Mouse (Mus musculus) hindbrain, embryonic 12.5 days (tissue): ENCODE data around the gene Foxd1. TPM values are rescaled to one million over a fixed set of nuclear protein-coding genes. Genes with fewer than 3 reads are reported as not detected.

ENCODE experiments used
- ATAC-seq: fragments of 200-750 bp; cut with Nextera tagmentation; 2 replicates; pipeline ENCODE4 v1.8.0; 2017; ENCODE audit warnings: moderate TSS enrichment; ENCODE audit not compliant: low FRiP score
- H3K27ac ChIP-seq: fragments of 300-500 bp; sonication (generic); 2 replicates; pipeline ENCODE4 v1.5.1; 2016; ENCODE audit warnings: mild to moderate bottlenecking
- H3K27me3 ChIP-seq: fragments of 300-500 bp; sonication (generic); 2 replicates; pipeline ENCODE4 v1.6.1; 2016; ENCODE audit warnings: mild to moderate bottlenecking
- H3K36me3 ChIP-seq: fragments of 300-500 bp; sonication (generic); 2 replicates; pipeline ENCODE4 v1.6.1; 2016; ENCODE audit warnings: mild to moderate bottlenecking
- H3K4me1 ChIP-seq: fragments of 300-500 bp; sonication (generic); 2 replicates; pipeline ENCODE4 v1.6.1; 2016
- H3K4me2 ChIP-seq: fragments of 300-500 bp; sonication (generic); replicated peaks from 2 replicates; pipeline ENCODE4 v1.6.1; 2016; ENCODE audit warnings: mild to moderate bottlenecking
- H3K4me3 ChIP-seq: fragments of 300-500 bp; sonication (generic); 2 replicates; pipeline ENCODE4 v1.5.1; 2016; ENCODE audit warnings: mild to moderate bottlenecking
- H3K9ac ChIP-seq: fragments of 300-500 bp; sonication (generic); 2 replicates; pipeline ENCODE4 v1.6.1; 2016; ENCODE audit warnings: mild to moderate bottlenecking, moderate library complexity
- H3K9me3 ChIP-seq: fragments of 300-500 bp; sonication (generic); replicated peaks from 2 replicates; pipeline ENCODE4 v1.6.1; 2016; ENCODE audit warnings: mild to moderate bottlenecking
- WGBS: fragments of 180-500 bp; shearing (Covaris S2); methylation state at CpG from one replicate; pipeline ENCODE4 v1.1.7; 2016; 5-methylcytosine and 5-hydroxymethylcytosine counted together
- polyA plus RNA-seq: library from polyadenylated mRNA; unstranded; fragments of >200 nt; fragmentation: Nextera tagmentation; extraction: Ambion mirVana; gene quantifications from 2 replicates; pipeline ENCODE4 v1.2.1, GENCODE M21; 2016

Gene Foxd1
- polyA plus RNA-seq, 1 experiment from 2014 or later = 7.0 TPM

DNA sequence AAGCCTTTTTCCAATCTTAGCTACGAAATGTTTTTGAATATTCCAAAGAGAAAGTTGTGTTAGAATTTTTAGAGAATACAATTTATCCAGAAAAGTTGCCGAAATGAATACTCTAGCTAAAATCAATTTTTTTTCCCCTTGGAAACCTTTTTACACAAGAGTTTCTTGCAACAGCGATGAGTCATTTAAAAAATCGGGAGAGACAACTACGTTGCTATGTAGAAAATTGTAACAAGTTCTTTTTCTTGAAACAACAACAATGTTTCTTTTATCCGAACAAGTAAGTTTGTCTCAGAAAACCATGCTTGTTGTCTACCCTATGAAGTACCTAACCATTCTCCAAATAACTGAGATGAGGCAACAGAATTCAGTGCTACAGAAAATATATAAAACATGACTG is 36.1 kb upstream of the Foxd1 start:
- Histone ChIP-seq H3K36me3 (peaks cover 11% of the 10 kb centered on the region; the same call in 1 of the 2 replicates), H3K27me3 (no peaks in the 10 kb centered on the region), H3K9me3 (no peaks in the 10 kb centered on the region), H3K4me3 (no peak overlapping the region), H3K4me2 (peak overlapping the region; percentile 63), H3K4me1 (peaks cover 12% of the 10 kb centered on the region), H3K27ac (no peak overlapping the region), H3K9ac (no peak overlapping the region)
- ATAC-seq = no peak
- WGBS = 90% methylated on average over 6 of the region's 6 CpGs

- ATAC-seq = no peak
- Histone ChIP-seq H3K27ac (no peak overlapping the region), H3K4me3 (no peak overlapping the region), H3K9me3 (no peaks in the 10 kb centered on the region), H3K9ac (no peak overlapping the region), H3K4me2 (no peak overlapping the region), H3K36me3 (no peaks in the 10 kb centered on the region), H3K4me1 (no peaks in the 10 kb centered on the region), H3K27me3 (no peaks in the 10 kb centered on the region)
- WGBS = 73% methylated on average over 11 of the region's 11 CpGs
These were observed 29.0 kb upstream of the Foxd1 start for GRCm38 (mm10) chr13:98325034-98325433.

DNA sequence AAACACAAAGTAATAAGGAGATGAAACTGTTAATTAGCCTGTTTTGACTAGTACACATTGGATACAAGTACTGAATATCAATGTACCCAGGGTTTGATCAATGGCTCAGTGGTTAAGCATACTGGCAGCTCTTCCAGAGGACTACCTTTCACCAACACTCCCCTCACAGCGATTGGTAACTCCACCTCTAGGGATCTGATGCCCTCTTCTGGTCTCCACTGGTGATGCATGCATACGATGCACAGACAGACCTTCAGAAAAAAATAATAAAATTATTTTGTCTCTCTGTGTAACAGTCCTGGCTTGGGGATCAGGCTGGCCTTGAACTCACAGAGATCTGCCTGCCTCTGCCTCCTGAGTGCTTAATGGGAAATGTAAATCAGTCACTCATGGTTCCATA is 21.9 kb upstream of the Foxd1 start:
- no peak for ATAC-seq
- Histone ChIP-seq H3K4me3 (no peak overlapping the region), H3K36me3 (no peaks in the 10 kb centered on the region), H3K27me3 (peaks cover 6% of the 10 kb centered on the region; the same call in 1 of the 2 replicates), H3K9me3 (no peaks in the 10 kb centered on the region), H3K4me2 (no peak overlapping the region), H3K4me1 (no peaks in the 10 kb centered on the region), H3K27ac (no peak overlapping the region), H3K9ac (no peak overlapping the region)
- WGBS = 39% methylated on average over 2 of the region's 2 CpGs

GRCm38 (mm10) chr13:98336205-98336604 is 17.8 kb upstream of the Foxd1 start:
- H3K4me1 ChIP-seq = no peaks in the 10 kb centered on the region
- no peak overlapping the region for H3K9ac ChIP-seq
- H3K9me3 ChIP-seq = no peaks in the 10 kb centered on the region
- no peak overlapping the region for H3K4me3 ChIP-seq
- H3K4me2 ChIP-seq = no peak overlapping the region
- ATAC-seq = no peak
- no peak overlapping the region for H3K27ac ChIP-seq
- peaks cover 6% of the 10 kb centered on the region; the same call in 1 of the 2 replicates for H3K27me3 ChIP-seq
- WGBS = 96% methylated on average over 1 of the region's 1 CpGs
- no peaks in the 10 kb centered on the region for H3K36me3 ChIP-seq

GRCm38 (mm10) chr13:98340506-98340905 is 13.5 kb upstream of the Foxd1 start:
- no peaks in the 10 kb centered on the region for H3K9me3 ChIP-seq
- H3K9ac ChIP-seq = no peak overlapping the region
- no peak overlapping the region for H3K27ac ChIP-seq
- peaks cover 15% of the 10 kb centered on the region for H3K27me3 ChIP-seq
- no peak overlapping the region for H3K4me2 ChIP-seq
- 78% methylated on average over 5 of the region's 5 CpGs for WGBS
- no peak for ATAC-seq
- H3K4me3 ChIP-seq = no peak overlapping the region
- H3K4me1 ChIP-seq = no peaks in the 10 kb centered on the region
- H3K36me3 ChIP-seq = no peaks in the 10 kb centered on the region

- Histone ChIP-seq H3K27ac (no peak overlapping the region), H3K9me3 (no peaks in the 10 kb centered on the region), H3K4me3 (no peak overlapping the region), H3K36me3 (no peaks in the 10 kb centered on the region), H3K4me1 (peaks cover 8% of the 10 kb centered on the region), H3K4me2 (no peak overlapping the region), H3K27me3 (peaks cover 67% of the 10 kb centered on the region), H3K9ac (no peak overlapping the region)
- ATAC-seq = no peak
- WGBS = 80% methylated on average over 4 of the region's 4 CpGs
These were observed 4.6 kb upstream of the Foxd1 start for GRCm38 (mm10) chr13:98349491-98349890.

DNA sequence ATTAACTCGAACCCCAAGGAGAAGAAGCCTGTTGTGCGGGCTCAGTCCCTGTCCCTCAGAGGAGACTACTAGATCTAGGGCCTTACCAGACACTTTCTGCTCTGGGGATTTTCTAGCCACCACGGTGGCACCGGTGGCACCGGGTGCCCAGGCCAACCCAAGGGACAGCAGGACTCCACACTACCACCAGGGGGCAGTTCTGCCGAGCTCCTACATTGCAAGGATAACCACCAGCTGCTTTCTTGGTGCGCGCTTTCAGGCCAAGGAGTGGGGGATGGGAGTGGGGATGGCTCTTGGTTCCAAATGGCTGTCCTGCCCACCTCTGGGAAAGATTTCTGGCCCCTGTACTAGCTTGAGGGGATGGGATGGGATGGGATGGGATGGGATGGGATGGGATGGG is 2.5 kb upstream of the Foxd1 start:
- H3K27ac ChIP-seq = no peak overlapping the region
- H3K4me3 ChIP-seq = no peak overlapping the region
- no peak overlapping the region for H3K4me2 ChIP-seq
- peaks cover 71% of the 10 kb centered on the region for H3K27me3 ChIP-seq
- H3K9ac ChIP-seq = no peak overlapping the region
- no peaks in the 10 kb centered on the region for H3K9me3 ChIP-seq
- WGBS = 7% methylated on average over 8 of the region's 8 CpGs
- H3K36me3 ChIP-seq = no peaks in the 10 kb centered on the region
- no peak for ATAC-seq
- H3K4me1 ChIP-seq = peaks cover 22% of the 10 kb centered on the region

GRCm38 (mm10) chr13:98352381-98352975 is 1.6 kb upstream of the Foxd1 start:
- no peak overlapping the region for H3K9ac ChIP-seq
- no peaks in the 10 kb centered on the region for H3K9me3 ChIP-seq
- H3K4me2 ChIP-seq = no peak overlapping the region
- no peak overlapping the region for H3K27ac ChIP-seq
- ATAC-seq = no peak
- H3K4me3 ChIP-seq = no peak overlapping the region
- 13% methylated on average over 14 of the region's 14 CpGs for WGBS
- no peaks in the 10 kb centered on the region for H3K36me3 ChIP-seq
- peaks cover 69% of the 10 kb centered on the region for H3K27me3 ChIP-seq
- H3K4me1 ChIP-seq = peaks cover 22% of the 10 kb centered on the region

GRCm38 (mm10) chr13:98353709-98354089 is 343 bp upstream of the Foxd1 start:
- Histone ChIP-seq H3K9me3 (no peaks in the 10 kb centered on the region), H3K27ac (no peak overlapping the region), H3K27me3 (peaks cover 80% of the 10 kb centered on the region), H3K4me2 (peak overlapping the region; percentile 68), H3K4me3 (peak overlapping the region; percentile 52), H3K36me3 (no peaks in the 10 kb centered on the region), H3K4me1 (peaks cover 28% of the 10 kb centered on the region), H3K9ac (no peak overlapping the region)
- ATAC-seq = no peak; the same call in 1 of the 2 replicates
- 2% methylated on average over 13 of the region's 13 CpGs for WGBS

DNA sequence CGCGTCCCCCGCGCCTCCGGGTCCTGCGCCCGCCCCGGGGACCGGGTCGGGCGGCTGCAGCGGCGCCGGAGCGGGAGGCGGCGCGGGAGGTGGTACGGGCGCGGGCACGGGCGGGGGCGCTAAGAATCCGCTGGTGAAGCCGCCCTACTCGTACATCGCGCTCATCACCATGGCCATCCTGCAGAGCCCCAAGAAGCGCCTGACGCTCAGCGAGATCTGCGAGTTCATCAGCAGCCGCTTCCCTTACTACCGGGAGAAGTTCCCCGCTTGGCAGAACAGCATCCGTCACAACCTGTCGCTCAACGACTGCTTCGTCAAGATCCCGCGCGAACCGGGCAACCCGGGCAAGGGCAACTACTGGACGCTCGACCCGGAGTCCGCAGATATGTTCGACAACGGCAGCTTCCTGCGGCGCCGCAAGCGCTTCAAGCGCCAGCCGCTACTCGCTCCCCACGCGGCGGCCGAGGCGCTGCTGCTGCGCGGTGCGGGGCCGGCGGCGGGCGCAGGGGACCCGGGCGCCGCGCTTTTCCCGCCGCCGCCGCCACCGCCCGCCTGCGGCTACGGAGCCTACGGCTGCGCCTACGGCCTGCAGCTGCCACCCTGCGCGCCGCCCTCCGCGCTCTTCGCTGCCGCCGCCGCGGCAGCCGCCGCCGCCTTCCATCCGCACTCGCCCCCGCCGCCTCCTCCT is 973 bp downstream of the Foxd1 start:
- WGBS = under 1% methylated on average over 41 of the region's 102 CpGs
- Histone ChIP-seq H3K9ac (peak overlapping the region; percentile 68), H3K9me3 (no peaks in the 10 kb centered on the region), H3K4me2 (peak overlapping the region; percentile 68), H3K4me1 (peaks cover 32% of the 10 kb centered on the region), H3K36me3 (no peaks in the 10 kb centered on the region), H3K27me3 (peaks cover 80% of the 10 kb centered on the region), H3K4me3 (peak overlapping the region; percentile 52), H3K27ac (peak overlapping the region; percentile 70)
- peak; percentile 22; the same call in 1 of the 2 replicates for ATAC-seq

DNA sequence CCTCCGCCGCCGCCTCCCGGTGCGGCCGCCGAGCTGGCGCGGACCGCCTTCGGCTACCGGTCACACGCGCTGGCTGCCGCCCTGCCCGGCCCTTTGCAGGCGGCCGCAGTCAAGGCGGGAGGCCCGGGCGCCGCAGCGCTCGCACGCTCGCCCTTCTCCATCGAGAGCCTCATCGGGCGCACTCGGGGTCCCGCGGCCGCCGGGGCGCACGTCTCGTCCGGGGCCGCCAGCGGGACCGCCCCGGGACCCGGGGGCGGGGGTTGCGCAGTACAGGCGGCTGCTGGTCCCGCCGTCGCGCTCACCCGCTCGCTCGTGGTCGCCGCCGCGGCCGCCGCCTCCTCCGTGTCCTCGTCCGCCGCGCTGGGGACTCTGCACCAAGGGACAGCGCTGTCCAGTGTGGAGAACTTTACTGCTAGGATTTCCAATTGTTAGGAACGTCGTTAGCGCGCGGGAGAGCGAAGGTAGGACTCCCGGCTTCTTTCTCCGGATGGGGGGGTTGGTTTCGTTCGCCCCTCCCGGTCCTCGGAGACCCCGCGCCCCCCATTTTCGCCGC is 1.6 kb downstream of the Foxd1 start:
- WGBS = under 1% methylated on average over 79 of the region's 81 CpGs
- ATAC-seq = no peak
- peaks cover 32% of the 10 kb centered on the region for H3K4me1 ChIP-seq

GRCm38 (mm10) chr13:98356176-98356972 is 2.3 kb downstream of the Foxd1 start:
- H3K9ac ChIP-seq = peak overlapping the region; percentile 68
- H3K27ac ChIP-seq = no peak overlapping the region
- no peaks in the 10 kb centered on the region for H3K9me3 ChIP-seq
- 6% methylated on average over 9 of the region's 9 CpGs for WGBS
- peaks cover 32% of the 10 kb centered on the region for H3K4me1 ChIP-seq
- H3K4me2 ChIP-seq = peak overlapping the region; percentile 68
- no peaks in the 10 kb centered on the region for H3K36me3 ChIP-seq
- peaks cover 80% of the 10 kb centered on the region for H3K27me3 ChIP-seq
- H3K4me3 ChIP-seq = peak overlapping the region; percentile 52
- no peak for ATAC-seq

More for the DNA sequence above, 1.6 kb downstream of the Foxd1 start:
- no peaks in the 10 kb centered on the region for H3K9me3 ChIP-seq
- peak overlapping the region; percentile 68 for H3K9ac ChIP-seq
- peak overlapping the region; percentile 68 for H3K4me2 ChIP-seq
- peak overlapping the region; percentile 52 for H3K4me3 ChIP-seq
- peaks cover 80% of the 10 kb centered on the region for H3K27me3 ChIP-seq
- peak overlapping the region; percentile 70; the same call in 1 of the 2 replicates for H3K27ac ChIP-seq
- H3K36me3 ChIP-seq = no peaks in the 10 kb centered on the region
